In genomic region chr8:10198164-10198563, GRCm38 (mm10) we compare ENCODE assay signal across 12 mouse cellular contexts. TPM values are rescaled to one million over a fixed set of nuclear protein-coding genes. Genes with fewer than 3 reads are reported as not detected.
DNase-seq lines count a peak whose midpoint lies in the region; ATAC-seq lines count a peak whose summit lies in the region.
"Had no signal": no experiment of that assay in that cellular context is flagged by ENCODE, and none has a peak within 500 bp of the region (broad histone marks: within the 10 kb centered on the region; RNA-seq: fewer than 3 reads in every experiment).

No protein-coding gene starts in this region.

- H3K9me3 ChIP-seq in hindbrain, embryonic 11.5 days (ENCODE audit: control insufficient read depth, low read length) = no peaks in the 10 kb centered on the region
- H3K9me3 ChIP-seq in midbrain, embryonic 10.5 days (replicated peaks) = no peaks in the 10 kb centered on the region
- H3K9me3 ChIP-seq in intestine, embryonic 15.5 days = no peaks in the 10 kb centered on the region
- H3K9me3 ChIP-seq: liver, embryonic 15.5 days had no signal

- H3K27ac ChIP-seq in hindbrain, embryonic 11.5 days (ENCODE audit: low read depth, low read length) = no peak overlapping the region
- no peak overlapping the region for H3K27ac ChIP-seq in midbrain, embryonic 10.5 days (replicated peaks)
- no peak overlapping the region for H3K27ac ChIP-seq in intestine, embryonic 15.5 days
- H3K27ac ChIP-seq: liver, embryonic 15.5 days had no signal

- intact Hi-C loops in left cerebral cortex, postnatal 4 days (cut with DNase I) = no loop called here

- 53% methylated on average over 7 of the region's 7 CpGs for WGBS in hindbrain, embryonic 11.5 days
- 60% methylated on average over 7 of the region's 7 CpGs for WGBS in midbrain, embryonic 10.5 days
- 72% methylated on average over 7 of the region's 7 CpGs for WGBS in intestine, embryonic 15.5 days

- no peaks in the 10 kb centered on the region for H3K4me1 ChIP-seq in hindbrain, embryonic 11.5 days (replicated peaks; ENCODE audit: control insufficient read depth, insufficient read depth, low read length)
- H3K4me1 ChIP-seq in midbrain, embryonic 10.5 days = peaks cover 21% of the 10 kb centered on the region
- no peaks in the 10 kb centered on the region for H3K4me1 ChIP-seq in intestine, embryonic 15.5 days (replicated peaks)
- H3K4me1 ChIP-seq: liver, embryonic 15.5 days had no signal

- DNase-seq in left cerebral cortex, postnatal 4 days = peak; percentile 81
- no peak for DNase-seq in left cerebral cortex, adult 18-20 months (ENCODE audit: low spot score in 2 of 2)
- peak; percentile 64 for DNase-seq in hindbrain, embryonic 11.5 days (ENCODE audit: low spot score)
- DNase-seq in midbrain, embryonic 10.5 days (ENCODE audit: low spot score) = peak; percentile 58
- DNase-seq in right cerebral cortex, postnatal 4 days = peak; percentile 47
- DNase-seq in heart, adult 8-10 months (ENCODE audit: low spot score) = no peak
- DNase-seq in urinary bladder, postnatal 4 days (ENCODE audit: low spot score in 2 of 2) = no peak
- DNase-seq: cerebellum, adult 2 months; kidney, postnatal 10 days had no signal

- no peak overlapping the region for H3K4me2 ChIP-seq in hindbrain, embryonic 11.5 days (replicated peaks; ENCODE audit: low read depth, low read length)
- H3K4me2 ChIP-seq in intestine, embryonic 15.5 days (replicated peaks) = no peak overlapping the region
- H3K4me2 ChIP-seq: liver, embryonic 15.5 days had no signal

- H3K27me3 ChIP-seq in hindbrain, embryonic 11.5 days (ENCODE audit: control insufficient read depth, insufficient read depth, low read length) = peaks cover 4% of the 10 kb centered on the region; the same call in 1 of the 2 replicates
- no peaks in the 10 kb centered on the region for H3K27me3 ChIP-seq in midbrain, embryonic 10.5 days (ENCODE audit: low read depth, poor library complexity, severe bottlenecking)
- no peaks in the 10 kb centered on the region for H3K27me3 ChIP-seq in intestine, embryonic 15.5 days (replicated peaks)
- H3K27me3 ChIP-seq: liver, embryonic 15.5 days had no signal

- no peaks in the 10 kb centered on the region for H3K36me3 ChIP-seq in hindbrain, embryonic 11.5 days (ENCODE audit: control insufficient read depth, insufficient read depth, low read length)
- no peaks in the 10 kb centered on the region for H3K36me3 ChIP-seq in midbrain, embryonic 10.5 days
- H3K36me3 ChIP-seq in intestine, embryonic 15.5 days = no peaks in the 10 kb centered on the region
- H3K36me3 ChIP-seq: liver, embryonic 15.5 days had no signal

- H3K9ac ChIP-seq in hindbrain, embryonic 11.5 days (ENCODE audit: low read depth, low read length) = no peak overlapping the region
- no peak overlapping the region for H3K9ac ChIP-seq in intestine, embryonic 15.5 days
- H3K9ac ChIP-seq: liver, embryonic 15.5 days had no signal

- H3K4me3 ChIP-seq in hindbrain, embryonic 11.5 days (ENCODE audit: low read depth, low read length) = no peak overlapping the region
- no peak overlapping the region for H3K4me3 ChIP-seq in midbrain, embryonic 10.5 days
- H3K4me3 ChIP-seq in intestine, embryonic 15.5 days (replicated peaks) = no peak overlapping the region
- H3K4me3 ChIP-seq: liver, embryonic 15.5 days; myocyte had no signal

- ATAC-seq in hindbrain, embryonic 11.5 days (ENCODE audit: low FRiP score) = peak; percentile 86
- no peak for ATAC-seq in intestine, embryonic 15.5 days

RNA-seq across cellular contexts. Expression of gene Myo16, which starts 44.5 kb away (rescaled TPM):
- total RNA-seq in left cerebral cortex, postnatal 4 days (2021) = 100 to 1,000 TPM; 117 to 126 TPM
- 10 to 100 TPM; 29.1 to 32.4 TPM for total RNA-seq in left cerebral cortex, adult 18-20 months (2021)
- polyA plus RNA-seq in hindbrain, embryonic 11.5 days (2014; fragmentation: Nextera tagmentation; extraction: Ambion mirVana) = 2.1 and 5.5 TPM in 2 replicates
- polyA plus RNA-seq in midbrain, embryonic 10.5 days (2016; fragmentation: Nextera tagmentation; extraction: Ambion mirVana) = 2.5 and 3.1 TPM in 2 replicates
- polyA plus RNA-seq in intestine, embryonic 15.5 days (2015; fragmentation: Nextera tagmentation; extraction: Ambion mirVana) = 0.13 and 0.16 TPM in 2 replicates
- 1 to 10 TPM in 3 of 4 experiments, under 1 TPM in 1; 0.50 to 4.1 (median 2.6) TPM for total RNA-seq in heart, adult 8-10 months (2022)

Comparison
In these comparisons a context has a peak if more than half of its experiments do, and no peak if none do; other contexts are left out.
1. DNase-seq: peak in left cerebral cortex, postnatal 4 days (single experiment), hindbrain, embryonic 11.5 days (single experiment), midbrain, embryonic 10.5 days (single experiment) and right cerebral cortex, postnatal 4 days (single experiment); none in left cerebral cortex, adult 18-20 months (0 of 2), heart, adult 8-10 months (single experiment) and urinary bladder, postnatal 4 days (0 of 2).
2. RNA of gene Myo16, which starts 44.5 kb away (total RNA-seq): 117 to 126 TPM in left cerebral cortex, postnatal 4 days and 29.1 to 32.4 TPM in left cerebral cortex, adult 18-20 months; 0.50 to 4.1 TPM in heart, adult 8-10 months; every median in the first group is over 4 times any median in the second.